Mouse (Mus musculus): ENCODE measurements around the gene Ggn.
A peak's percentile ranks its signal among the peaks of the same experiment; 100 is the strongest.
"Not testable (repeated sequence)": the region's sequence is repeated elsewhere in the genome, so short reads cannot be mapped to it uniquely, and the experiment has no call there.

Ggn gene

DNA sequence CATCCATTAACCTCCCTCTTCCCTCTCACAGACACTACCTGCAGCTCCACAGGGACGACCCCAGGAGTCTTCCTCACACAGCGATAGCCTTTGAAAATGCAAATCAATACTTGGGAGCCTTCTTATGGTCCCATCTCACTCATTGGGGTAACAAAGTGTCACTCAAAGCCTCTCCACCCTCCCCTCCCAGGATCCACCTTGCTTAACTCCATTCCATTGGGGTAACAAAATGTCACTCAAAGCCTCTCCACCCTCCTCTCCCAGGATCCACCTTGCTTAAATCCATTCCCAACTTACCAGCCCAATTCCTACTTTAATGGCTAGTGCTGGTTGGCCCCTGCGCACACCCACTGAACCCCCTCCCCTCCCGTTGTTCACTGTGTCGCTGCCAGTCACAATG lies 11.7 kb upstream of the Ggn start:
- no peak for DNase-seq (ENCODE audit: low read depth, low spot score)

DNA sequence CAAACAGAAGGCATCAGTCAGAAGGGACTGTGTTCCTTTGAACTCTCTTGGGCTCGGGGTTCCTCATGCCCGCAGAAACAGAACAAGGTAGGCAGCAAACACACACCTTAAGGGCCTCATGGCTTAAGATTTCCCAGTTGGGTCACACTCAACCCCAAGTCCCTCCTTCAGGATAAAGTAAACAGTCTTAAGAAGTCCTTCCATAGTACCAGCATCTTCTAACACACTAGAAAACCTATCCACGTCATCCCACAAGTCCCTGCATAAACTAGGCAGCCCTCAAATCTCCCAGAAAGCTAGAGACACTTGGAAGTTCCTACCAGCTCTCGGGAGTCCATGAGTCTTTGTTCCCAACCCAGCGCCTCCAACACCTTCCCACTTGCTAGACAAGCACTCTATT lies 7.7 kb upstream of the Ggn start:
- DNase-seq (ENCODE audit: low read depth, low spot score), result no peak

DNA sequence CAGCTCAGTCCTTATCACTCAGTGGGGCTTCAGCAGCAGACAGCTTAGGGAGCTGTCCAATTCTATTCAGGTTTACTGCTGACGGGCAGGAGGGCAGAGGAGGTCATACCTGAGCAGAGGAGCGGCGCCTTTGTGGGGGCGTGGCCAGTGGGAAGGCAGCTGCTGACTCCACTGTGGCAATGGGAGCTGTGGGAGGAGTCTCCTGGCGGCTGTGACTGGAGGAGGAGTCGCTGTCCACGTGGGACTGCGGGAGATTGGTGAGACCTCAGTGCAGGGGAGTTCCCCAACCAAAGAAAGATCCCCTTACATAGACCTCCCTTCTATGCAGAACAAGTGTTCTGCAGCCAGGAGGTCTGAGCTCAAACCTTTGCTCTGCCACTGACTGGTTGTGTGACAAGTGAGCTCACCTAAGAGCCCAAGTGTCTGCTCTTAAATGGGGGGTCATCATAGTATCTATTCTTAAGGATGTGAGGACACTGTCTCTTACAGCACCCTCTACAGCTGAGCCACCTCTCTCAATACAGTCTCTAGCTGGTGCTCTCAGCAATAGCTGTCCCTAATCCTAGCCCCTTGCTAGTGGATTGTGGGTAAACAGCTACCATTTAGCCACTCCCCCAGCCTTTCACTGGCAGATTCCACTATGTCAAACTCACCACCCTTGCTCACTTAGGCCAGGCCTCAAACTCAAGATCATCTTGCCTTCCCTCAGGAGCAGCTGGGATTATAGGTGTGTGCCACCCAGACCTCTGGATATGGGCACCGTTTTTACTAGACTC lies 7.1 kb upstream of the Ggn start:
- no peak for DNase-seq (ENCODE audit: low read depth, low spot score)

DNA sequence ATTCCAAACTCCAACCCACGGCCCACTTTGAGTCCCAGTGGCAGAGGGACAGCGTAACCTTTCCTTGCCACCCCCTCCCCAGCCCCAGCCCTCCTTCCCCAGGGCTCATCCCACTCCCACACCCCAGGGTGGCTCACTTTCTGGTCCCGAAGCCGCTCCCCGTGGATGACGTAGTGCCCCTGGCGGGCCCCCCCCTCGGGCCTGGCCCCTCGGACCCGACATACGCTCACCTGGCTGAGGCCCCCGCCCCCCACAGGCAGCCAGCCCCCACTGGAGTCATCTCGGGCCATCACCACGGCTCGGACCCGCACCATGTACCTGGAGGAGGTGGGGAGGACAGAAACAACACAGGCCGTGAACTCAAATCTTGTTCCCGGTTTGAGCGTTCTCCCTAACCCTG lies 2.4 kb upstream of the Ggn start:
- DNase-seq (ENCODE audit: low read depth, low spot score), result no peak

DNA sequence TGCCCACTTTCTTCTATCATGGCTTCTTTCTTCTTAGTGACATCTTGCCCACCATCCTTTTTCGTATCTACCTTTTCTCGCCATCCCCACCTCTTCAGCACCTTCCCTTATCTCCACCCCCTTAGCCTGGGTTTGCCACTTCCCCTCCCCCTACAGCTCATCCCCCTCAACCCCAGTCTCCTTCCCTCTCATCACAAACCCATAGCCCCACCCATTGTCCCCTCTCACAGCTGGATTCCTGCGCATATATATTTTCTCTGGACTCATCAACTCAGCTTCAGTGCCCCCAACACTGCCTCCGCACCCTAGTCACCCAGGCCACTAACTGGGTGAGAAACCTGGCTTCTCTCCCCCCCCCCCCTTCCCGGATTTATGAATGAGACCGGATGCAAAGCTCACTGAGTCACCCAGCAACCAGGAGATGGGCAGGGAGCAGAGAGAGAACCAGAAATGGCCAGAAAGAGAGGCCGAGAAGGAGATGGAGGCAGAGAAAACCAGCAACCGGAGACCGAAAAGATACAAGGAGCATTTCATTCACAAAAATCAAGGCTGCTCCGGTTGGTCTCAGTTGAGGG lies 1.8 kb upstream of the Ggn start:
- DNase-seq (ENCODE audit: low read depth, low spot score), result no peak

DNA sequence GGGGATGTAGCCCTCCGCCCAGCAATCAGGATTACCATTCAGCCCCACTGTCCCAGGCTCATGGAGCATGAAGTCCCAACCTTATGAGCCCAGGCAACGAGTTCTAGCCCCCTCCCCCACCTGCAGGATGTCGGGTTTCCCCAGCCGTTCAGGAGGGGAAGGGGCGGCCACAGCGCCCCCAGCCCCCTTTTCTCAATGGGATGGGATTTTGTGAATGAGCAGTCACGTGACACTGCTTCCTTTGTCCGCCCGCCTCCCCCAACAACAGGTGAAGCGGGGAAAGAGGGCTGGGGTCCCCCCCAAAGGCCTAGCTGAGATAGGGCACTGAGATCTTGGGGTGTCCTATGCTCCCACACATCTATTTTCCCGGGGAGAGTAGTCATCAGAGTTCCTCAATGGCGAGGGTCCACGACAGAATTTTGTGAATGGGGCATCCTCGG lies 1.2 kb upstream of the Ggn start:
- DNase-seq (ENCODE audit: low read depth, low spot score), result no peak

DNA sequence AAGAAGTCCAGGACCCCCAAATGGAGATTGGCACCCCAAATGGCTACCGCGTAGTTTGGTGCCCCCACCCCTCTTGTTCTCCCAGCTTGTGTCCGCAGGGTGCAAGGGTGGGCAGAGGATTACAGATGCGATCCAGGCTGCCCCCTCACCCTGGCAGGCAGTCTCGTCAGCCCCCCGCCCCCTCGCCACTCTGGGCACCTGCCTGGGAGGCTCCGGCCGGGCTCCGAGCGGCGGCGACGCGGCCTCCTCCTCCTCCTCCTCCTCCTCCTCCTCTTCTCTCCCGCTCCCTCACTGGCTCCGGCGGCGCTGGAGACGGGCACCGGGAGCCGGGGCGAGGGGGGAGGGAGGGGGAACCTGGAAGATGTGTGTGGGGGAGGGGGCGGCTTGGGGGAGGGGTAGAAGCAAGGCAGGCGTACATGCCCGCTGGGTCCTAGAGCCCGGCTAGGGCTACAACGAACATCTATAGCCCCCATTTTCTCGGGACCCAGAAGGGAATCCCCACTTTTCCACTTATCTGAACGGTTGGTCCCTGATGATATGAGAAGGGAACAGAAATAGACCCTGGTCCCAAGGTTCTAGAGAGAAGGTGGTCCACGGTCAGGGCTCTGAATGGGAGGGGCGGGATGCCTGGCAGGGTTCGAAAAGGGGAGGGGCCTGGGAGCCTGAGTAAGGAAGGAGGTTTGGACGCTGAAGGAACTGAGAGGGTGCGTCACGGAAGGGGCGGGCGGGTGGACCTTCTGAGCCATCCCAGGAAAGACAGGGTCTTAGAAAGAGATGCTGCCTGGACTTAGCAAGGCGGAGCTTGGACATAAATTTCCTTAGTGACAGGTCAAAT lies 562 bp upstream of the Ggn start:
- DNase-seq (ENCODE audit: low read depth, low spot score), result peak; percentile 79

DNA sequence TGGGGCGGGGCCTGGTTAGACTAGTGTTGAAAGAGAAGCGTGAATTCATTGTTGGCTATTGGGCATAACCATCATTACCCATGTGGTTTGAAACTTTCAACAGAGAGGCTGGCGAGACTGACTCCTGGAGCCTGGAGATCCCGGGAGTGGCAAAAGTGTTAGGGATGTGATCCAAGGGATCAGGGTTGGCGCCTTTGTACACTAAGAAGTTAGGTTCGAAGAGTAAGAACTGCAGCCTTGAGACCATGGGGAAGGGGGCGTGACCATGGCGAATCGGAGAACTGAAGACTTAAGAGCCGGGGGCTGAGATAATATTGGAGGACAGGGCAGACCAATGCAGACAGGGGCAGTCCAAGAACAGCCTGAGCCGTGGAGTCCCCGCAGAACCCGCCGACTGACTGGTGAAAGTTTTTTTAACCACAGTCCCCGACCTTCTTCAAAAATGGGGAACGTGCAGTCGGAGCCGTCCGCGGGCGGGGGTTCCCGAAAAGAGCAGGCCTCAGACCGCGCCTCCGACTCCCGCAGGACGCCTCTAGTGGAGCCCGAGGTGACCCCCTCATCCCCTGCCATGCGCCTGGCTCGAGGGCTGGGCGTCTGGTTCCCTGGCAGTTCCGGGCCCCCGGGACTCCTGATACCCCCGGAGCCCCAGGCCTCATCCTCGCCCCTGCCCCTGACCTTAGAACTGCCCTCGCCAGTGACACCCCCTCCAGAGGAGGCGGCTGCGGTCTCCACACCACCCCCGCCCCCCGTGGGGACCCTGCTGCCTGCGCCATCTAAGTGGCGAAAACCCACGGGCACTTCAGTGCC lies 948 bp downstream of the Ggn start:
- no peak for DNase-seq (ENCODE audit: low read depth, low spot score)

DNA sequence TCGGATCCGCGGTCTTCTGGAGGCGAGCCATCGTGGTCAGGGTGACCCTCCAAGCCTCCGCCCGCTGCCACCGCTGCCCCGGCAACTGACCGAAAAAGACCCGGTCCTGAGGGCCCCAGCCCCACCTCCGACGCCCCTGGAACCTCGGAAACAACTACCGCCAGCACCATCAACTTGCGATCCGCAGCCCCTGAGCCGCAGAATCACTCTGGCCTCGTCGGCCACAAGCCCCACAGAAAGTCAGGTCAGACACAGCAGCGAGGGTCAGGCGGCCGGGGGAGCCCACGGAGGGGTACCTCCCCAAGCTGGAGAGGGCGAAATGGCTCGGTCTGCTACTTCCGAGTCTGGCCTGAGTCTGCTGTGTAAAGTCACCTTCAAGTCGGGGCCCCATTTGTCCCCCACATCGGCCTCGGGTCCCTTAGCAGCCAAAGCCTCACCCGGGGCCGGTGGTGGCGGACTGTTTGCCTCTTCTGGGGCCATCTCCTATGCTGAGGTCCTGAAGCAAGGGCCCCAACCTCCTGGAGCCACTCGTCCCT lies 1.6 kb downstream of the Ggn start:
- no peak for DNase-seq (ENCODE audit: low read depth, low spot score)

DNA sequence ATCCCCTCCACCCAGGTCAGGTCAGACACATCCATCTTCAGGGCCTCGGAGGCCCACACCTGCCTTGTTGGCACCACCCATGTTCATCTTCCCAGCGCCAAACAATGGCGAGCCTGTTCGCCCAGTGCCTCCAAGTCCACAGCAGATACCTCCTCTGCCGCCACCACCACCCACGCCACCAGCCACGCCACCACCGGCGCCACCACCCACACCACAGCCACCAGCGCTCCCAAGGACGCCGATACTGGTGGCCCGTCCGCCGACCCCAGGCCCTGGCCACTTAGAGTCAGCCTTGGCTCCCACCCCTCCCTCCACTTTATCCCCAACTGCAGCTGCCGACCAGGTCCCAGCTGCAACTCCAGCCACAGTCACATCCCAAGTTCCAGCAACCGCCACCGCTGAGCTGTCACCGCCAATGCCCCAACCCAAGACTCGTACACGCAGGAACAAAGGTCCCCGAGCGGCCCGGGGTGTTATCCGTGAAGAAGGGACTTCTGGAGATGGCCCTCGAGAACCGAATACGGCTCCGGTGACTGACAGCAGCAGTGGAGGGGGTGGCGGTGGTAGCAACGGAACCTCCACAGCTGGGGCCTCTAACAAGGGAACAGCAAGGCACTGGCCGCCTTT lies 2.5 kb downstream of the Ggn start:
- no peak for DNase-seq (ENCODE audit: low read depth, low spot score)

DNA sequence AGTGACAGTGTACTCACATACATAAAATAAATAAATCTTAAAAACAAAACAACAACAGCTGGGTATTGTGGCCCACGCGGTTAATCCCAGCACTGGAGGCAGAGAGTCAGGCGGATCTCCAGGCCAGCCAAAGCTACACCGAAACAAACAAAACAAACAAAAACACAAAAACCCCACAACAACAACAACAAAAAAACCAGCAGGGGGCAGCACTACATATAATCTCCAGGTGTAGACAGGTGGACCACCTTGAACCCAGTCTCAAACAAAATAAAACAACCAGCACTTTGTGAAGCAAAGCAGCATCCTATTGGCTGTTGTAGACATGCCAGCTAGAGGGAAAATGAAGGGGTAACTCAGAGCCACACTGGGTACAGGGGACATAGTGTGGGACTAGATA lies 8.1 kb downstream of the Ggn start:
- no peak for DNase-seq (ENCODE audit: low read depth, low spot score)

DNA sequence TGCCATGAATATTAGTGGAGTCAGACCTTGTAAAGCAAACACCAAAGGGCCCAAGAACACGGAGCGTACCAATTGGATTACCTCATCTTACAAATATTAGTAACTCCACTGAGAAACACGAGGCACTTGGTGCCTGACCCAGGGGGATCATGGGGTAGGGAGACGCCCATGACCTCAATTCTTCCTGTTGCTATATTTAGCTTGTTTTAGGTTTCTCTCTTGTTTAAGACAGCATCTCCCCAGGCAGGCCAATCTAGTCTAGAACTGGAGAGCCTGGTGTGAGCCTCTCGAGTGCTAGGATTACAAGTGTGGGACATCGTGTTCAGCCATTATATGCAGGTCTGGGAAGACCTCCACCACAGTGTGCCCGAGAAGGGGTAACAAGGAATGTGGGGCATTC lies 9.3 kb downstream of the Ggn start:
- DNase-seq (ENCODE audit: low read depth, low spot score), result no peak

DNA sequence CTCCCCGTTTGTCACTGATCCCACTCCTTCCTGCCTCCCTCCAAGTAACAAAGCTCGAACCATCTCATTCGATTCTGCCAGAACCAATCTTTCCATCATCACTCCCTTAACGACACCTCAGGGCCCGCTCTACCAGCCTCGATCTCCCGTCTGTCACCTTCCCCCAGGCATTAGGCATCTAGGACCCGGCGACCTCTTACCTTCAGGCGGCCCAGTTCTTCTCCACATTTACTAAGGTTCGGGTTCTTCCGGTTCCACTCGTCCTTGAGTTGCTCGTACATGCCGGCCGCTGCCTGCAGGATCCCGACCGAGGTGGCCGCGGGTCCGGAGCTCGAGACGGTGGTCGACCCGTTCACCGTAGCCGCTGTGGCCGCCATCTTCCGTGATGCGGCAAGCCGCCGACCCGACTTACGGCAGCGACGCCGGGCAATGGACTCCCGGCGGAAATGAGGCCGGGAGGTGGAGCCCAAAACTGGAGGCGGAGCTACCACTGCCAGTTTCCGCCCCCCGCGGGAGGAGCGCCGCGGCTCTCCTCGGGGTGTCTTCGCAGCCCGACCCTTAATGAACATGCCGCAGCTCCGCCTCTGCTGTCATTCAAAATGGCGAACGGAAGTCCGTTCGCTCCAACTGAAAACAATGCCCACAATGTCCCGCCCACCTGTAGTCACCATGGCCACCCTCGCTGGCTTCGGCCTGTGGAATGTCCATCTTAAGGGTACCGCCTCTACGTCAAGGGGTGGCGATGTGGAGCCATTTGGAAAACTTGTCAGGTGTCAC lies 10.3 kb downstream of the Ggn start, which contains the start of gene Psmd8:
Psmd8 (minus strand) TSS at position 625 of the 777 bp plus-strand sequence.
- peak; percentile 99 for DNase-seq (ENCODE audit: low read depth, low spot score)

DNA sequence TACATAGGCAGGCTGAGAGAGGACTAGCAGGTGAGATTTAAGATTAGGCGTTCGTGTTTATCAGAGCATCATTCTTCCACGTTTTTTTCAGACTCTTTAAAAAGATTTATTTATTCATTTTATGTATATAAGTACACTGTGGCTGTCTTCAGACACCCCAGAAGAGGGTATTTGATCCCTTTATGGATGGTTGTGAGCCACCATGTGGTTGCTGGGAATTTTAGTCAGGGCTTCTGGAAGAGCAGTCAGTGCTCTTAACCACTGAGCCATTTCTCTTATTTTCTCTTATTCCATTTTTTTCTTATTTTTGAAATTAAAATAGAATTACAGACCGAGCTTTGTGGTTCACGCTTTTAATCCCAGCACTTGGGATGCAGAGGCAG lies 10.8 kb downstream of the Ggn start:
- DNase-seq (ENCODE audit: low read depth, low spot score), result no peak

DNA sequence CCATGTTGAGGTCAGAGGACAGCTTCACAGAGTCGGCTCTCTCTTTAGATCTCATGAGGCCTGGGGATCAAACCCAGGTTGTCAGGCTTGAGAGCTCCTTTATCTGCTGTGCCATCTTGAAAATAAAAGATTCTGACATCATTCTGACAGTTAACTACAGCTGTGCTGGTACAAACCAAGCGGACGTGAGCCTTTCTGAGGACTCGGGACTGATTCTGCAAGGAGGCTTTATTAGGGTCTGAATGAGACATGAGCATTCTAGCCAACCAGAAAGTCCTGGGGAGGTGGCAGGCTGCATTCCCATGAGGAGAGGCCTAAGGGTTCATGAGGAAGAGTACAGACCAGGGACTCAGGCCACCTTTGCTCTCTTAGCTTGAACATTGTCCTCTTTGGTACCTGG lies 11.3 kb downstream of the Ggn start:
- DNase-seq (ENCODE audit: low read depth, low spot score), result not testable (repeated sequence)

DNA sequence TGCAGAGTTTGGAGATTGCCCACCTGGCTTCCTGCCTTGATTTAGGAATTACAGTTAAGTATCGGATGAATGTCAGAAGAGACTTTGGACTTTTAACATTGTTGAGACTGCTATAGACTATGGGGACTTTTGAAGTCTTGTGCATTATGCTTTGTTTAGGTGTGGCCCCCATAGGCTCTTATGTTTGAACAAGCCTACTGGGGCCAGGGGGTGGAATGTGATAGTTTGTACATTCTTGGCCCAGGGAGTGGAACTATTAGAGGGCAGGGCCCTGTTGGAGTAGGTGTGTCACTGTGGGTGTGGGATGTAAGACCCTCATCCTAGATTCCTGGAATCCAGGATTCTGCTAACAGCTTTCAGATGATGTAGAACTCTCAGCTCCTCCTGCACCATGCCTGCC lies 24.2 kb downstream of the Ggn start:
- DNase-seq (ENCODE audit: low read depth, low spot score), result not testable (repeated sequence)

DNA sequence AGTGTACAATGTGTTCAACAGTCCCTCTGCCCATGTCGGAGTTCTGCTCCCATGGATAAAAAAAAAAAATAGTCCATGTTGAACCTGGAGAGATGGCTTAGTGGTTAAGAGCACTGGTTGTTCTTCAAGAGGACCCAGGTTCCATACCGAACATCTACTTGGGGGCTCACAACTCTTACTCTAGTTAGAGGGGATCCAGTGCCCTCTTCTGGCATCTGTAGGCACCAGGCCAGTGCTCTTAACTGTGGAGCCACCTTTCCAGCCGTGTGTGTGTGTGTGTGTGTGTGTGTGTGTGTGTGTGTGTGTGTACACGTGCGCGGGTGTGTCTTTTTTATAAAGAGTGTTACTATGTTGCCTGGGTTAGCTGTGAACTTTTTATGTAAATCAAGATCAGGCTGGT lies 32.6 kb downstream of the Ggn start:
- no peak for DNase-seq (ENCODE audit: low read depth, low spot score)

DNA sequence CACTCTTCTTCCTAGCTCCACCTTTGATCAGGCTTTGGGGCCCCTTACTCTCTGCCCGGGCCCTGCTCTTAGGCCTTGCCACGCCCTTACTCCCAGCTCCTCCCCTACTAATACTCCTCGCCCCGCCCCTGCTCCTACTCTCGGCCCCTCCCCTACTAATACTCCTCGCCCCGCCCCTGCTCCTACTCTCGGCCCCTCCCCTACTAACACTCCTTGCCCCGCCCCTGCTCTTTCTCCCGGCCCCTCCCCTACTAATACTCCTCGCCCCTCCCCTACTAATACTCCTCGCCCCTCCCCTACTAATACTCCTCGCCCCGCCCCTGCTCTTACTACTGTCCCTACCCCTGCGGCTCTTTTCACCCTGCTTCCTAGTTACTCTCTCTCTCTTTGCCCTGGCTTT lies 41.0 kb downstream of the Ggn start:
- DNase-seq (ENCODE audit: low read depth, low spot score), result not testable (repeated sequence)

DNA sequence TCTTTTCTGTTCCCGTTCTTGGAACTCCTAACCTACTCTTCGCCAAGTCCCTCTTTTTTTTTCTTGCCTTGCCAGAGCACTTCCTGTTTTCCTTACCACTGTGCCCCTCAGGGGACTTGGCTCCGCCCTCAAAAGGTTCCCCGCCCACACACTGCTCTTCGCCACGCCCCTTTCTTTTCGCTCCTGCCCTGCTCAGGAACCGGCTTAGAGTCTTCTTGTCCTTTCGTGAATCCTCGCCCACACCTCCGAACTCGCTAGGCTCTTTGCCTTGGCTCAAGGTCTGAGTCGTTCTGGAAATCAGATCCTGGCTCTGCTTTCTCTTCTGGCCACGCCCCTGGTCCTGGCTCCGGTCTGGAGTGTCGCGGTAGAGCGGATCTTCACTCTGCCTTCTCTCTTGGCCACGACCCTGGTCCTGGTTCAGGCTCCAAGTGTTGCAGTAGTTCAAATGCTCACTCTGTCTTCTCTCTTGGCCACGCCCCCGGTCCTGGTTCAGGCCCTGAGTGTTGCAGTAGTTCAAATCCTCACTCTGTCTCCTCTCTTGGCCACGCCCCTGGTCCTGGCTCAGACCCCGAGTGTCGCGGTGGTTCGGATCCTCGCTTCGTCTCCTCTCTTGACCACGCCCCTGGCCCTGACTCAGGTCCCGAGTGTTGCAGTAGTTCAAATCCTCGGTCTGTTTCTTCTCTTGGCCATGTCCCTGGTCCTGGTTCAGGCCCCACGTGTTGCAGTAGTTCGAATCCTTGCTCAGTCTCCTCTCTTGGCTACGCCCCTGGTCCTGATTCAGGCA lies 41.6 kb downstream of the Ggn start:
- peak; percentile 70 for DNase-seq (ENCODE audit: low read depth, low spot score)

Measured in forelimb bud, embryonic 11.5 days (tissue).